Mouse (Mus musculus): ENCODE measurements around the gene N4bp3. TPM values are rescaled to one million over a fixed set of nuclear protein-coding genes. Genes with fewer than 3 reads are reported as not detected.
"Not testable (repeated sequence)": the region's sequence is repeated elsewhere in the genome, so short reads cannot be mapped to it uniquely, and the experiment has no call there.

The N4bp3 gene
- polyA plus RNA-seq, 1 experiment from 2014 or later = 3.2 TPM

GRCm38 (mm10) chr11:51638497-51638896, 12.1 kb downstream of the N4bp3 start:
- DNase-seq = no peak
- Histone ChIP-seq H3K9ac (peak overlapping the region; percentile 42; the same call in 1 of the 2 replicates), H3K4me1 (replicated peaks) (peaks cover 47% of the 10 kb centered on the region), H3K4me3 (replicated peaks) (no peak overlapping the region), H3K36me3 (no peaks in the 10 kb centered on the region), H3K4me2 (peak overlapping the region; percentile 54), H3K9me3 (replicated peaks) (no peaks in the 10 kb centered on the region), H3K27me3 (0 out of 2 replicates have a peak, but pooled peaks cover 2% of the 10 kb centered on the region), H3K27ac (no peak overlapping the region)
- 50% methylated on average over 5 of the region's 5 CpGs for WGBS (ENCODE audit: insufficient replicate concordance)
- no peak for ATAC-seq (ENCODE audit: low read depth)

DNA sequence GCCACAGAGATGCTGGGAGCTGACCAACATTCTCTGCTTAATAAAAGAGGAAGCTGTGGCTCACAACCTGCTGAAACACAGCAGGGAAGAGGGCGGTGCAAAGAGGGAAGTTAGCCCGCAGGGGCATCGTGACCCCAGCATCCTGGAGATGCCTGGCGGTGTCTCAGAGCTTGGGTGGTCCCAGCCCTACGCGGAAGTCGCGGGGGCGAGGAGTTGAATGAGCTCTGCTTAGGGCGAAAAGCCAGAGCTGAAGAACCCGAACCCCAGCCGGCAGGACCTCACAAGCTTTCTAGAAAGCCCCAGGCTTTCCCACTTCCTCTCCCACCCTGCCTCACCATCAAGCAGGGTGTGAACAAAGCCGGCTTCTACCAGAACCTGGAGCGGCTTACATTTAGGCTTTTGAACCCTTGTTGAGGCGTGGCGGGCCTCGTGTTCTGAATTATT, 12.6 kb downstream of the N4bp3 start:
- no peaks in the 10 kb centered on the region for H3K9me3 ChIP-seq (replicated peaks)
- DNase-seq (no peak), ATAC-seq (ENCODE audit: low read depth) (no peak)
- WGBS (ENCODE audit: insufficient replicate concordance) = 6% methylated on average over 17 of the region's 17 CpGs
- H3K27me3 ChIP-seq = 0 out of 2 replicates have a peak, but pooled peaks cover 2% of the 10 kb centered on the region
- peak overlapping the region; percentile 25 for H3K4me3 ChIP-seq (replicated peaks)
- H3K4me1 ChIP-seq (replicated peaks) = peaks cover 49% of the 10 kb centered on the region
- peak overlapping the region; percentile 54 for H3K4me2 ChIP-seq
- H3K27ac ChIP-seq = no peak overlapping the region
- peak overlapping the region; percentile 42 for H3K9ac ChIP-seq
- no peaks in the 10 kb centered on the region for H3K36me3 ChIP-seq

DNA sequence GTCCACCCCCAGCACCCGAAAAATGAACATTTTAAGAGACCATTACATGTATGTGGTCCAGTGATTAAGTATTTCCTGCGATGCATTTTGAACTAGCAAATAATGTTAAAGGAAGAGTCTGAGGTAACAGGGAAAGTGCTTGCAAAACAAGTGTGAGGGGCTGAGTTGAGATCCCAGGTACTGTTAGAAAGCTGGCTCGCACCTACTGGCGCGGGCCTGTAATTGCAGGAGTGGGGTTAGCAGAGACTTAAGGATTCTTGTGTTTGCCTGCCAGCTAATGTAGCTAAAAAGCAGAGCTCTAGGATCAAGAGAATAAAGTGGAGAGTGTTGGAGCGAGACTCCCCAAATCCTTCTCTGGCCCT, 14.3 kb downstream of the N4bp3 start:
- Histone ChIP-seq H3K27me3 (0 out of 2 replicates have a peak, but pooled peaks cover 2% of the 10 kb centered on the region), H3K27ac (peak overlapping the region; percentile 91), H3K9ac (peak overlapping the region; percentile 85), H3K4me1 (replicated peaks) (peaks cover 61% of the 10 kb centered on the region), H3K9me3 (replicated peaks) (no peaks in the 10 kb centered on the region), H3K4me3 (replicated peaks) (peak overlapping the region; percentile 82), H3K36me3 (no peaks in the 10 kb centered on the region; the same call in 1 of the 2 replicates), H3K4me2 (peak overlapping the region; percentile 86)
- 3% methylated on average over 6 of the region's 6 CpGs for WGBS (ENCODE audit: insufficient replicate concordance)
- DNase-seq (peak; percentile 67), ATAC-seq (ENCODE audit: low read depth) (peak; percentile 49)

DNA sequence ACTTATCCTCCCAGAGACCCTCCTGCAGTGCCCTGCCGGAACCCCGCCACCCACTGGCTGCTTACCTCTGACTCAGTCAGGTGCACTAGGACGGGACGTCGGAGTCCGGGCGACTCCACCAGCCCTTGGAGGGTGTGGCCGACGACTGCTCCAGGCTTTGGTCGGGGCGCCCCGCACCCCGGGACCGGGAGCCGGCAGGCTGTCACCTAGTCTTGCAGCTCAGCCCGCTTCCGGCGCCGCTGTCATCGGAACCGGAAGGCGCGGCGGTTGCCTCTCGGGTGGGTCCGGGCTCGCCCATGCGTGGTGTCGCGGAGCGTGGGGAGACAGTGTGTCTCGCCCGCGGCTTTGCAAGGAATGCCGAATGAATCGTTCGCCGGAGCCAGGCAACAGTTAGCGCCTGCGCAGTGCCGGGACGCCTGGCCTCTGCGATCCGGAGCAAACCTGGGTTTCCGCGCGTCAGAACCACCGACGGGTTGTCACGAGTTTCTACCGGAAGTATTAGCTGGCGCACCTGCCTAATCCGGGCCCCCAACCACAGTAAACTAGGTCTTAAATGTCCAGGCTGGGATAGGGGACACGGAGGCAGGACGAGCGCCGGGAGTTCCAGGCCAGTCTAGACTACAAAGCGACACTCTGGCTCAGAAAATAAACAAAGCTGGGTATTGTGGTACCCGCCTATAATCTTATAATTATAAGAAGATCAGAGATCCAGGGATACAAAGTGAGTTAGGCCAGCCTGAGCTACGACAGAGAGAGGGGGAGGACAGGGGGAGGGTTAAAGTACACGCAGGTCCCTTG, 14.9 kb downstream of the N4bp3 start, which contains the start of gene Rmnd5b:
Gene Rmnd5b (minus strand): TSS at position 372 of the 798 bp plus-strand sequence.
- Histone ChIP-seq H3K27ac (peak within 1 kb of the TSS; percentile 91), H3K36me3 (peaks cover 1% of the 10 kb centered on the region; the same call in 1 of the 2 replicates), H3K9ac (peak within 1 kb of the TSS; percentile 85), H3K4me1 (replicated peaks) (peaks cover 61% of the 10 kb centered on the region), H3K27me3 (0 out of 2 replicates have a peak, but pooled peaks cover 2% of the 10 kb centered on the region), H3K4me3 (replicated peaks) (peak within 1 kb of the TSS; percentile 82), H3K9me3 (replicated peaks) (no peaks in the 10 kb centered on the region), H3K4me2 (peak within 1 kb of the TSS; percentile 86)
- ATAC-seq (ENCODE audit: low read depth) = peak; percentile 84
- under 1% methylated on average over 61 of the region's 61 CpGs for WGBS (ENCODE audit: insufficient replicate concordance)
- DNase-seq = peak; percentile 80

GRCm38 (mm10) chr11:51635127-51635524, 15.5 kb downstream of the N4bp3 start:
- H3K4me3 ChIP-seq (replicated peaks) = peak overlapping the region; percentile 82
- H3K4me2 ChIP-seq = peak overlapping the region; percentile 86
- DNase-seq = no peak
- H3K9ac ChIP-seq = peak overlapping the region; percentile 85
- H3K9me3 ChIP-seq (replicated peaks) = no peaks in the 10 kb centered on the region
- H3K36me3 ChIP-seq = peaks cover 3% of the 10 kb centered on the region; the same call in 1 of the 2 replicates
- peak overlapping the region; percentile 91 for H3K27ac ChIP-seq
- 2% methylated on average over 6 of the region's 6 CpGs for WGBS (ENCODE audit: insufficient replicate concordance)
- H3K27me3 ChIP-seq = 0 out of 2 replicates have a peak, but pooled peaks cover 2% of the 10 kb centered on the region
- ATAC-seq (ENCODE audit: low read depth) = peak; percentile 37
- H3K4me1 ChIP-seq (replicated peaks) = peaks cover 64% of the 10 kb centered on the region

GRCm38 (mm10) chr11:51633721-51634120, 16.9 kb downstream of the N4bp3 start:
- H3K9ac ChIP-seq = peak overlapping the region; percentile 24; the same call in 1 of the 2 replicates
- H3K4me2 ChIP-seq = no peak overlapping the region
- no peak overlapping the region for H3K4me3 ChIP-seq (replicated peaks)
- H3K27ac ChIP-seq = peak overlapping the region; percentile 91
- 90% methylated on average over 3 of the region's 3 CpGs for WGBS (ENCODE audit: insufficient replicate concordance)
- DNase-seq (no peak), ATAC-seq (ENCODE audit: low read depth) (no peak)
- H3K27me3 ChIP-seq = 0 out of 2 replicates have a peak, but pooled peaks cover 2% of the 10 kb centered on the region
- peaks cover 12% of the 10 kb centered on the region for H3K36me3 ChIP-seq
- H3K4me1 ChIP-seq (replicated peaks) = peaks cover 71% of the 10 kb centered on the region
- H3K9me3 ChIP-seq (replicated peaks) = no peaks in the 10 kb centered on the region

DNA sequence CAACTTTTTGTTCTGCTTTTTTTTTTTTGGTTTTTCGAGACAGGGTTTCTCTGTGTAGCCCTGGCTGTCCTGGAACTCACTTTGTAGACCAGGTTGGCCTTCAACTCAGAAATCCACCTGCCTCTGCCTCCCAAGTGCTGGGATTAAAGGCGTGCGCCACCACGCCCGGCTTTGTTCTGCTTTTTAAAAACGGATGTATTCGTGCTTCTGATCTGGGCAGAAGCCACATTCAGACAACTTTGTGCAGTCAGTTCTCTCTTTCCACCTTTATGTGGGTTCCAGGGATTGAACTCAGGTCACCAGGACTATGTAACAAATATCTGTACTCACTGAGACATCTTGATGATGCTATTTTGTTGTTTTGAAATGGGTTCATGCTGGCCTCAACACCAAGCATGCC, 17.4 kb downstream of the N4bp3 start:
- not testable (repeated sequence) for H3K27me3 ChIP-seq; H3K4me2 ChIP-seq; H3K9me3 ChIP-seq (replicated peaks); ATAC-seq (ENCODE audit: low read depth); H3K27ac ChIP-seq; H3K9ac ChIP-seq; DNase-seq; H3K4me3 ChIP-seq (replicated peaks)
- Histone ChIP-seq H3K36me3 (peaks cover 17% of the 10 kb centered on the region), H3K4me1 (replicated peaks) (peaks cover 67% of the 10 kb centered on the region)
- WGBS (ENCODE audit: insufficient replicate concordance) = 66% methylated on average over 7 of the region's 7 CpGs

GRCm38 (mm10) chr11:51632130-51632753, 18.4 kb downstream of the N4bp3 start:
- Histone ChIP-seq H3K27me3 (no peaks in the 10 kb centered on the region), H3K9me3 (replicated peaks) (no peaks in the 10 kb centered on the region), H3K27ac (peak overlapping the region; percentile 32; the same call in 1 of the 2 replicates), H3K4me1 (replicated peaks) (peaks cover 58% of the 10 kb centered on the region), H3K4me3 (replicated peaks) (no peak overlapping the region), H3K4me2 (no peak overlapping the region), H3K9ac (no peak overlapping the region), H3K36me3 (peaks cover 27% of the 10 kb centered on the region)
- 60% methylated on average over 6 of the region's 6 CpGs for WGBS (ENCODE audit: insufficient replicate concordance)
- ATAC-seq (ENCODE audit: low read depth) = no peak
- DNase-seq = no peak

DNA sequence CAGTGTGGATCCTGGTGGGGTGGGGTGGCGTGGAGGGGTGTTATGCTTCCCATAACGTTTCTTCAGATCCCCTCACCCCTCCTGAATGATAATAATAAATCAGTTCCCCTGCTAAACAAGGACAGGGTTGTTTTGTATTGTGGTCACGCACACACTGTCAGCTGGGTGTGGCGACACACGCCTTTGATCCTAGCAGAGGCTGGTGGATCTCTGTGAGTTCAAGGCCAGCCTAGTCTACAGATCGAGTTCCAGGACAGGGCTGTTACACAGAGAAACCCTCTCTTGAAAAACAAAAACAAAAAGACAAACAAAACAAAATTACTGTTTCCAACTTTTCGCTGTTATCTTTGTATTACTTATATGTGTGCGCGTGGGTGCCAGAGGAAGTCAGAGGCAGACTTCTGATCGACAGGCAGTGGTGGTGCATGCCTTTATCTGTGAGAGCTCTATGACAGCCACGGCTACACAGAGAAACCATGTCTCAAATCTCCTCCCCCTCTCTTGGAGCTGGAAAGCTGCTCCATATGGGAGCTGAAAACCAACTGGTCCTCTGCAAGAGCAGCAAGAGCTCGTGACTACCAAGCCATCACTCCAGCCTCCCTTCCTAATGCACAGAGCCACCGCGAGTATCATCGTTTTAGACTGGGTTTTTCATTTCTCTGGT, 20.9 kb downstream of the N4bp3 start:
- Histone ChIP-seq H3K4me1 (replicated peaks) (peaks cover 51% of the 10 kb centered on the region), H3K36me3 (peaks cover 49% of the 10 kb centered on the region), H3K4me2 (no peak overlapping the region), H3K9ac (no peak overlapping the region), H3K4me3 (replicated peaks) (no peak overlapping the region), H3K27me3 (no peaks in the 10 kb centered on the region), H3K27ac (no peak overlapping the region), H3K9me3 (replicated peaks) (no peaks in the 10 kb centered on the region)
- DNase-seq = no peak
- ATAC-seq (ENCODE audit: low read depth) = no peak
- 55% methylated on average over 15 of the region's 15 CpGs for WGBS (ENCODE audit: insufficient replicate concordance)

DNA sequence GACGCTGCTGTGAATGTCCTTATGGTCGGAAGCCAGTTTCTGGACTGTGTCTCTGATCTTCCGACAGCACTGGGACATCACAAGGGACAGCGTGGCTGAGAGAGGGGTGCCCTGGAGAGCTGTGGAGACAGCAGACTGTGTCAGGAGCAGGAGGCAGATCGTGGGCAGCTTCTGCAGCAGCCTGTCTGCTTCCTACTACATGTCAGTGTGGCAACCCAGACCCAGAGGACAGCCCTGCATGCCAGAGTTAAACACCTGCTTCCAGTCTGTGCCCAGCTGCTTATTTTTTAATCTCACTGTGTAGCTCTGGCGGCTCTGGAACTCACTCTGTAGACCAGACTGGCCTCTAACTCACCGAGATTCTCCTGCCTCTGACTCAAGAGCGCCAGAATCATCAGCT, 22.7 kb downstream of the N4bp3 start:
- no peak overlapping the region for H3K9ac ChIP-seq
- peaks cover 49% of the 10 kb centered on the region for H3K4me1 ChIP-seq (replicated peaks)
- H3K9me3 ChIP-seq (replicated peaks) = no peaks in the 10 kb centered on the region
- no peak for ATAC-seq (ENCODE audit: low read depth)
- H3K27ac ChIP-seq = no peak overlapping the region
- 82% methylated on average over 8 of the region's 8 CpGs for WGBS (ENCODE audit: insufficient replicate concordance)
- no peak for DNase-seq
- H3K27me3 ChIP-seq = no peaks in the 10 kb centered on the region
- peaks cover 68% of the 10 kb centered on the region for H3K36me3 ChIP-seq
- H3K4me3 ChIP-seq (replicated peaks) = no peak overlapping the region
- H3K4me2 ChIP-seq = no peak overlapping the region

- H3K4me3 ChIP-seq (replicated peaks) = no peak overlapping the region
- H3K36me3 ChIP-seq = peaks cover 73% of the 10 kb centered on the region
- no peak overlapping the region for H3K4me2 ChIP-seq
- H3K9me3 ChIP-seq (replicated peaks) = no peaks in the 10 kb centered on the region
- H3K27ac ChIP-seq = no peak overlapping the region
- DNase-seq = no peak
- no peak for ATAC-seq (ENCODE audit: low read depth)
- WGBS (ENCODE audit: insufficient replicate concordance) = 84% methylated on average over 9 of the region's 9 CpGs
- H3K9ac ChIP-seq = no peak overlapping the region
- H3K27me3 ChIP-seq = no peaks in the 10 kb centered on the region
- peaks cover 48% of the 10 kb centered on the region for H3K4me1 ChIP-seq (replicated peaks)
These were observed 23.2 kb downstream of the N4bp3 start for GRCm38 (mm10) chr11:51627425-51627824.
